Mouse (Mus musculus): ENCODE data around the gene Olfr102.

- no peak for TF ChIP-seq CTCF (IDR thresholded peaks at IDR 0.05; ENCODE audit: low read depth)
- TF ChIP-seq EP300 (IDR thresholded peaks at IDR 0.05; ENCODE audit: low read depth) = no peak
Measured at GRCm38 (mm10) chr17:37280331-37280730, 36.5 kb downstream of the Olfr102 start.
